Mouse (Mus musculus): ENCODE measurements around the gene Xpr1. TPM values are rescaled to one million over a fixed set of nuclear protein-coding genes. Genes with fewer than 3 reads are reported as not detected.

Xpr1 gene
- polyA plus RNA-seq, 1 experiment: 16.3 TPM

DNA sequence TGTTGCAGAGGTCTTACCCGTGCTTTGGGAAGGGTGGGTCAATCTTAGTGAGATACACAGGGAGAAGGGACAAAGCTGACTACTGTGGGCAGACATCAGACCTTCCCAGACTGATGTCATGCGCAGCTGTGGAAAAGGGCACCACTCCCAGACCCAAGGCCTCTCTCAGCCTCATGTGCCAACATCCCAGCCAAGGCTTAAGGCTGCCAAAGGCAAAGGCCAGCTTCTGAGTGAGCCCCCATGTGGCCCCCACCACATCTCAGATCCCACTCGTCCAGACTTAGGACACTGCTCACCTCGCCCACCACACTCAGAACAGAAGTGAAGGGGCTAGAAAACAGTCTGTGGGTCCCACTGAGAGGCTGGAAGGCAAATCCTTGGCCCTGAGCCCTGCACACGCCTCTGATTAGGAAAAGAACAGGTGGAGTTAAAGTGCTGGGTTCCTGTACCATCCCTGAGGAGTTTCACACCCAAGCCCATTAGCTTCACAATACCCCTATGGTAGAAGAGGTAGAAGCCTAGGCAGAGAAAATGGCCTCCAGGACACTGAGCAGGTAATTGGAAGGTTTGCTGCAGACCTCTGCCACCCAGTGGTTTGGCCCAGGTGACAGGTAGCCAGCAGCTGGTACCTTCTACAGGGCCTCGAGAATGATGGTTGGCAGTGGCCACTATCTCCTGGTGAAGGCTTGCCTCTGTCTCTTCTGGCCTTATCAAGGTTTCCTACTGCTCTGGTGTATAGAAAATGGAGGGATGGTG lies 177.1 kb downstream of the Xpr1 start:
- Histone ChIP-seq H3K4me1 (ENCODE audit: control insufficient read depth, insufficient read depth, insufficient read length, low read length) (0 out of 2 replicates have a peak, but pooled peaks cover 4% of the 10 kb centered on the region), H3K4me3 (ENCODE audit: insufficient read depth, low read depth, low read length) (no peak overlapping the region), H3K27ac (replicated peaks; ENCODE audit: low read depth, low read length) (no peak overlapping the region)

- Histone ChIP-seq H3K27ac (replicated peaks; ENCODE audit: low read depth, low read length) (no peak overlapping the region), H3K4me1 (ENCODE audit: control insufficient read depth, insufficient read depth, insufficient read length, low read length) (peaks cover 7% of the 10 kb centered on the region; the same call in 1 of the 2 replicates), H3K4me3 (ENCODE audit: insufficient read depth, low read depth, low read length) (no peak overlapping the region)
These were observed 178.0 kb downstream of the Xpr1 start for GRCm38 (mm10) chr1:155239169-155239568.

- H3K4me1 ChIP-seq (ENCODE audit: control insufficient read depth, insufficient read depth, insufficient read length, low read length): peaks cover 15% of the 10 kb centered on the region
- H3K27ac ChIP-seq (replicated peaks; ENCODE audit: low read depth, low read length): no peak overlapping the region
- H3K4me3 ChIP-seq (ENCODE audit: insufficient read depth, low read depth, low read length): no peak overlapping the region
These were observed 179.1 kb downstream of the Xpr1 start for GRCm38 (mm10) chr1:155238126-155238525.

- H3K4me1 ChIP-seq (ENCODE audit: control insufficient read depth, insufficient read depth, insufficient read length, low read length): peaks cover 20% of the 10 kb centered on the region
- H3K27ac ChIP-seq (replicated peaks; ENCODE audit: low read depth, low read length): no peak overlapping the region
- H3K4me3 ChIP-seq (ENCODE audit: insufficient read depth, low read depth, low read length): no peak overlapping the region
These were observed 179.8 kb downstream of the Xpr1 start for GRCm38 (mm10) chr1:155237390-155237789.

DNA sequence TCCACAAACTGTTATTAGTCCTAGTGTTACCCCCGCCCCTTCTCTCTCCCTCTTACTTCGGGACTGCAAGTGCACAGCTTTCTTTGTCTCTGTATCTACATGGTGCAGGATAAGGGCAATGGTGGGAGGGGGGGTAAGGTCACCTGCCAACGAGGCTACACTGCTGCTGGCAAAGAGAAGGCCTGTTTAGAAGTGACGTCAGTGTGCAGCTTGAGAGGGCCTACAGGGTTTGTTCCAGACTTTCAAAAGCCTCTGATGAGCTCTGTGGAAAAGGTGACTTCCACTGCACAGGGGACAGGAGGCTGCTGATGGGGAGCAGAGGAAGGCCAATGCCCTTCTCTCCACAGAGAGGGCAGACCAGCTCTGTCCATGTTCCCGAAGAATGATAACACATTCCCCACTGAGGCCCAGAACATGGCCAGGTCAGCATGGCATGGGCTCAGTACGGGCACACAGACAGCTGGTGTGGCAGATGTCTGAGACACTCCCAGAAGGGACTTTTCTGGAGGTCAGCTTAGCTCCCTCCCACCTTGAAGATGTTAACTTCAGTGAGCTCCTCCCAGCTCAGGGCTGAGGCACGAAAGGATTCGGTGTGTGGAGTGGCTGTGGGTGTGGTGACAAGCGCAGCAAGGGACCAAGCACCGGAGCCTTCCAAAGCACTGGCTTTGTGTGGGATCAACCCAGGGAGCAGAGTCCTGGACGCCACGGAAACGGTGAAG lies 180.8 kb downstream of the Xpr1 start:
- Histone ChIP-seq H3K4me1 (ENCODE audit: control insufficient read depth, insufficient read depth, insufficient read length, low read length) (peaks cover 22% of the 10 kb centered on the region), H3K27ac (replicated peaks; ENCODE audit: low read depth, low read length) (no peak overlapping the region), H3K4me3 (ENCODE audit: insufficient read depth, low read depth, low read length) (no peak overlapping the region)

DNA sequence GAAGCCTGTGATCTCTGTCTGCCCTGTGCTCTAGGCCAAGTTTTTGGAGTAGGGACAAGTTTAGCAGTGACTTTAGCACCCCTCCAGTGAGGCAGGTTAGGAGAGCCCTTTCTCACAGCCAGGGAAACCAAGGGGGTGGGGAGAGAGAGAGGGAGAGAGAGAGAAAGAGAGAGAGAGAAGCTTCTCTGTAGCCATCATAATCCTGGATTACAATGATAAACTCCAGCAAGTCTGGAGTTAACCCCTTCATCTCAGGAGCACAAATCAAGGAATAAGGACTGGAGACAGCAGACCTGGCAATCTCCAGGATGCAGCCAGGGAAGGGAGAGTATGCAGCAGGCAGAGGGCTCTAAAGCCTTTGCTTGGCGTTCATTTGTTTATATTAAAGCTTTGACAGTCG lies 181.6 kb downstream of the Xpr1 start:
- Histone ChIP-seq H3K4me3 (ENCODE audit: insufficient read depth, low read depth, low read length) (no peak overlapping the region), H3K4me1 (ENCODE audit: control insufficient read depth, insufficient read depth, insufficient read length, low read length) (peaks cover 26% of the 10 kb centered on the region), H3K27ac (replicated peaks; ENCODE audit: low read depth, low read length) (no peak overlapping the region)

DNA sequence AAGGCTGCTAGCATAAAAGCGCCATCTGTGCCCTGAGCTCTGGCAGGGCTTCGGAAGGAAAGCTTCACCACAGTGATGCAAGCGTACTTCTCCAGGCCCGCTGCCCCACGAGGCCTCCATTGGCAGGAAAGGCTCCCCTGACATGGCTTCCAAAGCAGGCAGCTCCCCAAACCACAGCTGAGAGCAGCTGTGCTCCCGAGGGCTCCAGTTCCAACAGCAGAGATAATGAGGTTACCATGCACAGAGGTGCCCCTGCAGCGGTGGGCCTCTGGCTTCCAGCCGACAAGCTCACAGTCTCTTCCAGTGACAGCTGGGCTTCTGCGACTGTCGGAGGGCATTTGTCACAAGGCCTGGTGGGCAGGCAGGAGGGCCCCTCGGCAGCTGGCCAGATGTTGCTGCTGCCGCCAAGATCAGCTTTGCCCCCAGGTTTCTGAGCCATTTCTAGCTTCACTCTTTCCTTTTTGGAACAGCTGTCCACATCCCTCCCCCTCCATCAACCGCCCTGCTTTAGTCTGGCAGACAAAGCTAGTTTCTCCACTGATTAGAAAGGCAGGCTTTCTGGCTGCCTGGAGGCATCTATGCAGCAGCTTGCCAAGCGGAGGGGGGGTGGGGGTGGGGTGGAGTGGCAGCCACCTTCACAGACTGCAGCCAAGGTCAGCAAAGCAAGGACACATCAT lies 183.1 kb downstream of the Xpr1 start:
- H3K27ac ChIP-seq (replicated peaks; ENCODE audit: low read depth, low read length): 0 out of 2 replicates have a peak overlapping the region, but pooled peaks have one; percentile 26
- H3K4me3 ChIP-seq (ENCODE audit: insufficient read depth, low read depth, low read length): no peak overlapping the region
- peaks cover 29% of the 10 kb centered on the region for H3K4me1 ChIP-seq (ENCODE audit: control insufficient read depth, insufficient read depth, insufficient read length, low read length)

DNA sequence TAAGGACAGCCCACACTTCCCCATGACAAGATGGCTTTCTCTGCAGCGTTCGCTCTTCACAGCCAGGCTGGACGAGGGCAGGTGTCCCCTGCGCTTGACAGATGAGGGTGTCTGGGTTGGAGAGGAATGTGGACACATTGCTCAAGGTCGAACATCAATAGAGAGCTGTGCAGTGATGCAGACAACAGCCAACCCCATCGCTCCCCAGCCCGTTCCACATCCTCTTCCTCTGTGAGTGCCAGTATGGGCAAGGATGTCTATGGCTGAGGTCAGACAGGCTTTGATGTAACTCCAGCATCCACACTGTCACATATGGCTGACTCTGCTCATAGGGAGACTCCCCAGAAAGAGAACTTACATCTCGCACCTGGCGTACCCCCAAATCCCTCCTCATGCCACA lies 183.8 kb downstream of the Xpr1 start:
- Histone ChIP-seq H3K4me1 (ENCODE audit: control insufficient read depth, insufficient read depth, insufficient read length, low read length) (peaks cover 29% of the 10 kb centered on the region), H3K27ac (replicated peaks; ENCODE audit: low read depth, low read length) (no peak overlapping the region), H3K4me3 (ENCODE audit: insufficient read depth, low read depth, low read length) (no peak overlapping the region)

DNA sequence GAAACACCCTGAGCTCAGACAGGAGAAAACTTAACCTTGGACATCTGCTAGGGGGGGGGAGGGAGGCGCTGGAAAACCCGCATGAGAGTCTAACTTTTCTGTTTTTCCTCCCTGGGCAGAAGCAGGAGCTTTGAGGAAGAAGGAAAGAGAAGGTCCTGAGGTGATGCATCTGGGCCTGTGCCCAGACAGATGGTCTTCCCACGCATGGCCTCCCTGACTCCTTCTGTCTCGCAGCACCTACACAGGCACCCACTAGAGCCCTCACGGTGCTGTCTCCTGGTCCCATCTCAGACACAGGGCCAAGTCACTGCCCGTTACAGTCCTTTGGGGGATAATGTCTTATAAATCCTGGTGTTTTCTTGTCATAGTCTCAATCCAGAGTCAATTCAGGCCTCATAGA lies 184.4 kb downstream of the Xpr1 start:
- Histone ChIP-seq H3K27ac (replicated peaks; ENCODE audit: low read depth, low read length) (no peak overlapping the region), H3K4me1 (ENCODE audit: control insufficient read depth, insufficient read depth, insufficient read length, low read length) (peaks cover 32% of the 10 kb centered on the region), H3K4me3 (ENCODE audit: insufficient read depth, low read depth, low read length) (no peak overlapping the region)

- Histone ChIP-seq H3K4me3 (ENCODE audit: insufficient read depth, low read depth, low read length) (no peak overlapping the region), H3K4me1 (ENCODE audit: control insufficient read depth, insufficient read depth, insufficient read length, low read length) (peaks cover 32% of the 10 kb centered on the region), H3K27ac (replicated peaks; ENCODE audit: low read depth, low read length) (no peak overlapping the region)
These were observed 184.8 kb downstream of the Xpr1 start for GRCm38 (mm10) chr1:155232385-155232784.

GRCm38 (mm10) chr1:155229464-155230411 lies 187.5 kb downstream of the Xpr1 start:
- H3K4me3 ChIP-seq (ENCODE audit: insufficient read depth, low read depth, low read length): no peak overlapping the region

More at GRCm38 (mm10) chr1:155229464-155230411, 187.5 kb downstream of the Xpr1 start:
- Histone ChIP-seq H3K4me1 (ENCODE audit: control insufficient read depth, insufficient read depth, insufficient read length, low read length) (peaks cover 25% of the 10 kb centered on the region), H3K27ac (replicated peaks; ENCODE audit: low read depth, low read length) (no peak overlapping the region)

Other genes starting within 250 kb of the Xpr1 start
- 6.1 and 7.5 TPM in 2 replicates for gene BC034090, start 173.0 kb downstream of the Xpr1 start, polyA plus RNA-seq (2012; ENCODE audit: insufficient read depth, insufficient read length, missing spikeins)
- 67.7 and 68.3 TPM in 2 replicates for gene Acbd6, start 140.7 kb upstream of the Xpr1 start, polyA plus RNA-seq (2012; ENCODE audit: insufficient read depth, insufficient read length, missing spikeins)

All from brown adipose tissue, adult 24 weeks (tissue).